Mouse (Mus musculus) liver, embryonic 14.5 days (tissue): Measurements from ENCODE around the gene Zfp511. TPM values are rescaled to one million over a fixed set of nuclear protein-coding genes. Genes with fewer than 3 reads are reported as not detected.

Source experiments
- ATAC-seq: fragments of 200-750 bp; cut with Nextera tagmentation; 2 replicates; pipeline ENCODE4 v1.8.0; 2017; ENCODE audit warnings: moderate number of reproducible peaks, mild to moderate bottlenecking, moderate library complexity; ENCODE audit not compliant: insufficient read depth
- DNase-seq, 3 experiments: peaks; one replicate each; pipeline ENCODE4 v3.0.0-alpha.2; 2012 to 2013; ENCODE audit warnings: low read depth in 3 of 3, low spot score in 3 of 3
- H3K27ac ChIP-seq: fragments of 300-500 bp; sonication (generic); 2 replicates; pipeline ENCODE4 v1.5.1; 2014; ENCODE audit warnings: moderate library complexity, mild to moderate bottlenecking, control low read depth, inconsistent platforms
- H3K27me3 ChIP-seq: fragments of 300-500 bp; sonication (generic); 2 replicates; pipeline ENCODE4 v1.6.1; 2014; ENCODE audit warnings: mild to moderate bottlenecking, low read length, moderate library complexity; ENCODE audit not compliant: control insufficient read depth, insufficient read depth
- H3K36me3 ChIP-seq: fragments of 300-500 bp; sonication (generic); replicated peaks from 2 replicates; pipeline ENCODE4 v1.6.1; 2014; ENCODE audit warnings: low read depth; ENCODE audit not compliant: control insufficient read depth, insufficient read depth
- H3K4me1 ChIP-seq, 2 experiments: fragments of 200-500 bp in 1 of 2; fragments of 300-500 bp in 1 of 2; sonication (generic) in 1 of 2; replicated peaks; 2 replicates each; pipeline ENCODE4 v1.6.1; 2012 to 2014; ENCODE audit warnings: antibody characterized with exemption in 1 of 2, inconsistent platforms in 1 of 2, low read length in 1 of 2; ENCODE audit not compliant: control insufficient read depth in 2 of 2, insufficient read depth in 2 of 2
- H3K4me2 ChIP-seq: fragments of 300-500 bp; sonication (generic); 2 replicates; pipeline ENCODE4 v1.6.1; 2014; ENCODE audit warnings: low read depth, mild to moderate bottlenecking, control low read depth, moderate library complexity
- H3K4me3 ChIP-seq, 2 experiments: fragments of 200-500 bp in 1 of 2; fragments of 300-500 bp in 1 of 2; sonication (generic) in 1 of 2; 2 replicates each; pipeline ENCODE4 v1.5.1; 2012 to 2014; ENCODE audit warnings: low read depth in 2 of 2, low read length in 2 of 2, mild to moderate bottlenecking in 2 of 2, control low read depth in 1 of 2, inconsistent platforms in 1 of 2, moderate library complexity in 1 of 2; ENCODE audit not compliant: insufficient read depth in 1 of 2
- H3K9ac ChIP-seq: fragments of 300-500 bp; sonication (generic); replicated peaks from 2 replicates; pipeline ENCODE4 v1.6.1; 2014; ENCODE audit warnings: mild to moderate bottlenecking, control low read depth, moderate library complexity
- H3K9me3 ChIP-seq: fragments of 300-500 bp; sonication (generic); 2 replicates; pipeline ENCODE4 v1.6.1; 2016; ENCODE audit warnings: low read length, mixed read lengths; ENCODE audit not compliant: control insufficient read depth
- CTCF ChIP-seq: IDR thresholded peaks from 2 replicates; pipeline ENCODE4 v1.5.1; 2016; ENCODE audit warnings: antibody characterized with exemption, low read depth, control low read depth
- EP300 ChIP-seq: IDR thresholded peaks from 2 replicates; pipeline ENCODE4 v1.6.1; 2016; ENCODE audit warnings: antibody characterized with exemption, low read depth
- WGBS: fragments of 180-500 bp; shearing (Covaris S2); extraction: QIAGEN DNeasy Blood & Tissue Kit; methylation state at CpG from one replicate; pipeline ENCODE4 v1.1.7; 2014; ENCODE audit not compliant: insufficient replicate concordance; 5-methylcytosine and 5-hydroxymethylcytosine counted together
- polyA plus RNA-seq, 2 experiments: library from polyadenylated mRNA; depleted of rRNA in 1 of 2; stranded (reverse) in 1 of 2; unstranded in 1 of 2; fragments of >200 nt; fragmentation: Nextera tagmentation in 1 of 2; extraction: Ambion mirVana in 1 of 2; gene quantifications; 2 replicates each; pipeline versions ENCODE4 v1.2.1 to v1.2.3; 2012 to 2014

The Zfp511 gene
- polyA plus RNA-seq, 2 experiments, result 16.9 to 25.6 TPM

DNA sequence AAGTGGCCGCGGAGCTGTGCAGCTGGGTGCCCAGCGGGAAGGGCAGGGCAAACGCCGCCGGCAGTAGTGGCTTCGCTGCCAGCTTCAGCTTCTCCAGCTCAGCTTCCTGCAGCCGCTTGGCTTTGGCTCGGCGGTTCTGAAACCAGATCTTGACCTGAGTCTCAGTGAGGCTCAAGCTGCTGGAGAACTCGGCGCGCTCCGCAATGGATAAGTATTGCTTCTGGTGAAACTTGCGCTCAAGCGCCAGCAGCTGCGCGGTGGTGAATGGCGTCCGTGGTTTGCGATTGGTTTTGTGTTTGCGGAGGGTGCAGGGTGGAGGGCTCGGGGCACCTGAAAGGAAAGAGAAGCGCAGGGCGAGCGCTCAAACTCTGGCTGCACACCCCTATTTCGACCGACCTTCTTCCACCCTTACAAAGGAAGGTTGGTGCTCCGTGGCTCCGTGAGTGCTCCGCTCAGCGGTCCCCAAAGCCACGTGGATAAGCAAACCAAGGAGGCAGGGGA lies 11.7 kb downstream of the Zfp511 start:
- H3K9ac ChIP-seq, result no peak overlapping the region
- peaks cover 75% of the 10 kb centered on the region for H3K27me3 ChIP-seq
- TF ChIP-seq EP300 (no peak), CTCF (no peak)
- WGBS, result 2% methylated on average over 33 of the region's 33 CpGs
- H3K4me1 ChIP-seq, result peaks cover 0 to under 1% of the 10 kb centered on the region in 2 experiments; a peak in 3 of 4 replicates
- no peak overlapping the region for H3K27ac ChIP-seq
- H3K9me3 ChIP-seq, result no peaks in the 10 kb centered on the region
- DNase-seq (no peak), ATAC-seq (no peak)
- H3K4me3 ChIP-seq, result peak overlapping the region in 1 of 2 experiments; percentile 4; a peak in 1 of 4 replicates
- H3K36me3 ChIP-seq, result no peaks in the 10 kb centered on the region
- peak overlapping the region; percentile 28; the same call in 1 of the 2 replicates for H3K4me2 ChIP-seq

DNA sequence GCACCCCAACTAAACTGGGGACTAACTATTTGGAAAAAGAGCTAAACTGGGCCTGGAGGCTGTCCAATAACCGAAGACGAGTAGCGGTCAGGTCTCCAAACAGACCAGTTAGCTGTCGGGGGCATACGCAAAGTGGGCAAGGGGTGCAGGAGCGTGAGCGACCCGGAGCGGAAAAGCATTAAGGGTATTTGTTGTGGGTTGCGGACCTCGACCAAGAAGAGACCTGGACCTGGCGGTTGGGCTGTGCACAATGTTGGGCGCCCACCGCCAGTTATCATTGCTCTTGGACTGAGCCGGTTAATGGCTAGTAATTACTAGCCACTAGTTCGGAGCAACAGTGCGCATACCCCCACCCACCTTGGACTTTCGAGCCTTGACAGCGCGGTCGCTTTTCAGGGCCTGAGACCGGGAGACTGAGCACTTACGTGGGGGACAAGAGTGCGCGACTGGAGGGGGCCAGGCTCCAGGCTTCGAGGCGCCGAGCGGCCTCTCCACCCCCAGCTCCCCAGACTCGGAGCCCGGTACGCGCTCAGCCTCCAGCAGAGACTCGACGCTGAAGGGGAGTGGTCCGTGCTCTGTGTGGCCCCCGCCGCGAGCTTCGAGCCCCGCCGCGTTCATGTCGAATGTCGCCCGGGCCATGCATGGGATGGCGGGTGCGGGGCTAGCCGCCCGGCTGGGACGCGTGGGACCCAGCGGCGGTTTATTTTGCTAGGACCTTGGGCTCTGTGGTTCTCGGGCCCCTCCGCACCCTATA lies 12.3 kb downstream of the Zfp511 start, which contains the start of gene Msx3:
Msx3 (minus strand) TSS at position 729 of the 754 bp plus-strand sequence.
- Histone ChIP-seq H3K9me3 (no peaks in the 10 kb centered on the region), H3K4me1 (no peaks in the 10 kb centered on the region), H3K27ac (no peak within 1 kb of the TSS), H3K4me2 (peak within 1 kb of the TSS; percentile 46), H3K9ac (no peak within 1 kb of the TSS), H3K4me3 (peak within 1 kb of the TSS; percentile 22 to 30), H3K36me3 (no peaks in the 10 kb centered on the region), H3K27me3 (peaks cover 79% of the 10 kb centered on the region)
- TF ChIP-seq EP300, result no peak
- TF ChIP-seq CTCF, result no peak
- no peak for ATAC-seq
- WGBS, result 2% methylated on average over 56 of the region's 56 CpGs
- no peak for DNase-seq

DNA sequence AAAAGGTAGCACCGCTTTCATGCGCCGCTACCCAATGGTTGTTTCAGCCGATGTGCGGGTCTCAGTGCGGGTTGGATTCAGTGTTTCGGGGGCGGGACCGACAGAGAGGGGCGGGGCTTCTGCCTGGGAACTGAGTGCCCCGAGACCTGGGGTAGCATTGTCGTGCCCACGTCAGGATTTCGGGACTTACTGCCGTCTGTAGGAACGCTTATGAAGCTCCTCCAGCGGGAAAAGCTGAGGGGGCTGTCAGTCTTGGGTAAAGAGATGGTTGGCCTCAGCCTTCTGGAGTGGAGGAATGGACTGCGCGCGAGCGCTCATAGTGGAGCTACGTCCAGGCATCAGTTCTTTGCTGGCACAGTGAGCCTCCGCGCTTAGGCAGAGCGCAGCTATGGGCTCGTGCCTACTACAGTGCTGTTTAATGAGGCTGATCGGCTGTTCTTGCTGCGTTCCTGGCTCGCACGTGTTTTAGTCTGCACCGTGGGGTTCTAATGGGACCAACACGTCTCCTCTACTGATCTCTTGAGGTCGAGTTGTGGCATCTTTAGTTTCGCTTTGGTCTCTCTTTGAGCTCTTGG lies 13.0 kb downstream of the Zfp511 start:
- no peaks in the 10 kb centered on the region for H3K9me3 ChIP-seq
- no peak overlapping the region for H3K9ac ChIP-seq
- TF ChIP-seq EP300 (no peak), CTCF (no peak)
- DNase-seq (no peak), ATAC-seq (no peak)
- H3K4me1 ChIP-seq, result no peaks in the 10 kb centered on the region
- no peaks in the 10 kb centered on the region for H3K36me3 ChIP-seq
- peak overlapping the region; percentile 22 to 30 for H3K4me3 ChIP-seq
- H3K27me3 ChIP-seq, result peaks cover 79% of the 10 kb centered on the region
- peak overlapping the region; percentile 46 for H3K4me2 ChIP-seq
- WGBS, result 1% methylated on average over 34 of the region's 34 CpGs
- H3K27ac ChIP-seq, result no peak overlapping the region

DNA sequence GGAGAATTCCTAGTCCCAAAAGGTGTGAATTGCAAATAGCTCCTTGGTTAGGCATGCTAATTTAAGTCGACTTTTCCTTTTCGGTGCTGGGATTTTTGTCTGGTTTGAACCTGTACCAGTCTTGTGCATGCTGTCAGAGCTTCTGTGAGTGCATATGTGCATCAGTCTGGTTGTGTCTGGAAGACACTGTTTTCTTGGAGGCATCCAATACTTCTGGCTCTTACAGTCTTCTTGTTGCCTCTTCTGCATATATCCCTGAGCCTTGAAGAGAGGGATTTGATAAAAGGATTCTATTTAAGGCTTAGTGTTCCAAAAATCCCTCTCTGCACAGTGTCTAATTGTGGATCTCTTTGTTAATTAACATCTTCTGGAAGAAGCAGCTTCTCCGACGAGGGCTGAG lies 17.9 kb downstream of the Zfp511 start:
- Histone ChIP-seq H3K4me2 (no peak overlapping the region), H3K9ac (no peak overlapping the region), H3K27ac (no peak overlapping the region), H3K4me1 (no peaks in the 10 kb centered on the region), H3K9me3 (no peaks in the 10 kb centered on the region), H3K27me3 (peaks cover 65% of the 10 kb centered on the region), H3K36me3 (no peaks in the 10 kb centered on the region), H3K4me3 (no peak overlapping the region)
- 52% methylated on average over 4 of the region's 4 CpGs for WGBS
- no peak for TF ChIP-seq CTCF
- no peak for TF ChIP-seq EP300
- no peak for DNase-seq
- ATAC-seq, result no peak
